8 mouse cellular contexts compared by ENCODE assay signal in the genomic region with DNA sequence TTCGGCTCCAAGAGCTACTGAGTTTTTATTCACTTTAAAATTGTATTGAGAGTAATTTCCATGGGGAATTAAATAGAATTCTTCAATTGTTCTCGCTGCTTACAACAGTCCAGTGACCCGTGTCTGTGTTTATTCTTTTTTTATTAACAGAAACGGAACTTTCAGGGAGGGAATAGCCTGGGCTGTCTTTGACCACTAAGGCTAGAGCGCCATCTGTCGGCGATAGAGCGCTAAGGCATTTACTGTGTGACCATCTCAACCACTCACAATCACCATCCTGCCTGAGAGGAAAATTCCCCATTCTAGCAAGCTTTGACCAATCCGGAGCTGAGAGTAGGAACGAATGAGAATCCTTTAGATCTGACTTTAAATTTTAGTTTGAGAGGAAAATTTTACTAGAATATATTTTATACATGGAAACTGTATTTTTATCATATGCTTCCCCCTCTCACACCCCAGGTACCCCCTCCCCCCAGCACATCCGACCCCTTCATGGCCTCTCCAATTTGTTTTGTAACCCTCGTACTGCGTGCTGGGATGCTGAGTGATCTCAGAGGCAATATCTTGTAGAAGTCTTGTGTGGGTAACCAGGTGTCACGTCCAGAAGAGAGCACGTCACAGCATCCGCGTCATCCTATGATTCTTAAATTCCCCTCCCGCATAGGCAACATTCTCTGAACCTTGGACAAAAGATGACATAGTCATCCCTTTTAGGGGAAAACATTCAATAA.
A peak's percentile ranks its signal among the peaks of the same experiment; 100 is the strongest.
DNase-seq lines count a peak whose midpoint lies in the region; ATAC-seq and TF ChIP-seq lines count a peak whose summit lies in the region.

No protein-coding gene starts in this region.

- TF ChIP-seq POLR2A in thymus, adult 2 months (IDR thresholded peaks at IDR 0.05; ENCODE audit: control insufficient read depth, extremely low read depth, insufficient read depth, low read length, poor library complexity) = no peak
- TF ChIP-seq POLR2A in cortical plate, adult 2 months (IDR thresholded peaks at IDR 0.05; ENCODE audit: extremely low read depth, insufficient read depth, low read length) = no peak
- TF ChIP-seq POLR2A in kidney, adult 2 months (IDR thresholded peaks at IDR 0.05; ENCODE audit: low read depth, low read length) = no peak

- H3K4me3 ChIP-seq in thymus, adult 2 months (ENCODE audit: control insufficient read depth, insufficient read depth, low read length) = no peak overlapping the region
- H3K4me3 ChIP-seq in cortical plate, adult 2 months (ENCODE audit: insufficient read depth, low read length) = no peak overlapping the region
- no peak overlapping the region for H3K4me3 ChIP-seq in kidney, adult 2 months (ENCODE audit: insufficient read depth, low read depth, low read length)
- H3K4me3 ChIP-seq in limb, embryonic 12.5 days (replicated peaks) = no peak overlapping the region
- no peak overlapping the region for H3K4me3 ChIP-seq in midbrain, embryonic 15.5 days

- no peak for TF ChIP-seq CTCF in thymus, adult 2 months (IDR thresholded peaks at IDR 0.05; ENCODE audit: borderline replicate concordance, control insufficient read depth, extremely low read depth, insufficient read depth, low read length, poor library complexity)
- TF ChIP-seq CTCF in cortical plate, adult 2 months (IDR thresholded peaks at IDR 0.05; ENCODE audit: extremely low read depth, insufficient read depth, low read length) = peak; percentile 95
- peak; percentile 94 for TF ChIP-seq CTCF in kidney, adult 2 months (conservative IDR thresholded peaks at IDR 0.05; ENCODE audit: insufficient read depth, insufficient read length, low read depth, low read length)

- H3K36me3 ChIP-seq in thymus, adult 2 months (ENCODE audit: control insufficient read depth, insufficient read depth, low read length) = no peaks in the 10 kb centered on the region
- H3K36me3 ChIP-seq in kidney, adult 2 months (ENCODE audit: control insufficient read depth, insufficient read depth, low read length) = no peaks in the 10 kb centered on the region
- no peaks in the 10 kb centered on the region for H3K36me3 ChIP-seq in limb, embryonic 12.5 days
- H3K36me3 ChIP-seq in midbrain, embryonic 15.5 days (replicated peaks) = no peaks in the 10 kb centered on the region

- peak; percentile 54 for DNase-seq in thymus, adult 2 months
- DNase-seq in thymus, adult 18-20 months = no peak
- peak; percentile 44 for DNase-seq in gastrocnemius, postnatal 25 days
- DNase-seq in kidney, adult 2 months = peak; percentile 78
- DNase-seq in spleen, postnatal 4 days (ENCODE audit: low spot score in 2 of 2) = peak; percentile 43 to 78

- no peaks in the 10 kb centered on the region for H3K9me3 ChIP-seq in limb, embryonic 12.5 days
- H3K9me3 ChIP-seq in midbrain, embryonic 15.5 days = no peaks in the 10 kb centered on the region

- WGBS in thymus, adult 2 months = 50% methylated on average over 18 of the region's 18 CpGs
- 41% methylated on average over 18 of the region's 18 CpGs for WGBS in kidney, adult 2 months
- 44% methylated on average over 18 of the region's 18 CpGs for WGBS in limb, embryonic 12.5 days
- WGBS in midbrain, embryonic 15.5 days = 48% methylated on average over 18 of the region's 18 CpGs

- H3K4me2 ChIP-seq in limb, embryonic 12.5 days = peak overlapping the region; percentile 40
- peak overlapping the region; percentile 31 for H3K4me2 ChIP-seq in midbrain, embryonic 15.5 days

- ATAC-seq in limb, embryonic 12.5 days (ENCODE audit: insufficient number of reproducible peaks, insufficient read depth, low FRiP score, low TSS enrichment, low read depth) = peak; percentile 66; the same call in 1 of the 2 replicates
- ATAC-seq in midbrain, embryonic 15.5 days (replicated peaks) = peak; percentile 56

- no peaks in the 10 kb centered on the region for H3K4me1 ChIP-seq in thymus, adult 2 months (replicated peaks; ENCODE audit: control insufficient read depth, insufficient read depth, low read length)
- no peaks in the 10 kb centered on the region for H3K4me1 ChIP-seq in cortical plate, adult 2 months (ENCODE audit: control insufficient read depth, insufficient read depth, low read length)
- H3K4me1 ChIP-seq in kidney, adult 2 months (ENCODE audit: control insufficient read depth, insufficient read depth, low read length) = no peaks in the 10 kb centered on the region
- H3K4me1 ChIP-seq in limb, embryonic 12.5 days (replicated peaks) = no peaks in the 10 kb centered on the region
- no peaks in the 10 kb centered on the region for H3K4me1 ChIP-seq in midbrain, embryonic 15.5 days

- no peak overlapping the region for H3K9ac ChIP-seq in limb, embryonic 12.5 days (replicated peaks)
- no peak overlapping the region for H3K9ac ChIP-seq in midbrain, embryonic 15.5 days

- no peak overlapping the region for H3K27ac ChIP-seq in thymus, adult 2 months (ENCODE audit: control insufficient read depth, insufficient read depth, low read length)
- no peak overlapping the region for H3K27ac ChIP-seq in cortical plate, adult 2 months (ENCODE audit: insufficient read depth, low read length)
- no peak overlapping the region for H3K27ac ChIP-seq in kidney, adult 2 months (ENCODE audit: insufficient read depth, low read depth, low read length)
- no peak overlapping the region for H3K27ac ChIP-seq in limb, embryonic 12.5 days
- H3K27ac ChIP-seq in midbrain, embryonic 15.5 days = no peak overlapping the region

- H3K27me3 ChIP-seq in thymus, adult 2 months (ENCODE audit: control insufficient read depth, insufficient read depth, low read length) = no peaks in the 10 kb centered on the region
- H3K27me3 ChIP-seq in kidney, adult 2 months (replicated peaks; ENCODE audit: control insufficient read depth, insufficient read depth, low read length) = no peaks in the 10 kb centered on the region
- no peaks in the 10 kb centered on the region for H3K27me3 ChIP-seq in limb, embryonic 12.5 days
- H3K27me3 ChIP-seq in midbrain, embryonic 15.5 days (replicated peaks) = no peaks in the 10 kb centered on the region

Comparison
In these comparisons a context has a peak if more than half of its experiments do, and no peak if none do; other contexts are left out.
1. DNase-seq: peak in thymus, adult 2 months (single experiment), gastrocnemius, postnatal 25 days (single experiment), kidney, adult 2 months (single experiment) and spleen, postnatal 4 days (2 of 2); none in thymus, adult 18-20 months (0 of 2).